ENCODE assay signal across 8 mouse cellular contexts in genomic region chr14:46884701-46885428, GRCm38 (mm10). TPM values are rescaled to one million over a fixed set of nuclear protein-coding genes. Genes with fewer than 3 reads are reported as not detected.
DNase-seq lines count a peak whose midpoint lies in the region; ATAC-seq and TF ChIP-seq lines count a peak whose summit lies in the region.

No protein-coding gene starts in this region.

- peak overlapping the region; percentile 76 for H3K4me3 ChIP-seq in forebrain, embryonic 10.5 days
- H3K4me3 ChIP-seq in heart, embryonic 12.5 days = peak overlapping the region; percentile 65
- H3K4me3 ChIP-seq in kidney, embryonic 16.5 days (ENCODE audit: low read length) = peak overlapping the region; percentile 73
- peak overlapping the region; percentile 72 for H3K4me3 ChIP-seq in liver, adult 2 months (ENCODE audit: insufficient read depth, low read depth, low read length)
- peak overlapping the region; percentile 55 for H3K4me3 ChIP-seq in neural tube, embryonic 12.5 days

- peaks cover 55% of the 10 kb centered on the region for H3K4me1 ChIP-seq in forebrain, embryonic 10.5 days
- peaks cover 43% of the 10 kb centered on the region for H3K4me1 ChIP-seq in heart, embryonic 12.5 days (replicated peaks)
- H3K4me1 ChIP-seq in kidney, embryonic 16.5 days (ENCODE audit: insufficient read depth, low read length) = peaks cover 24% of the 10 kb centered on the region
- peaks cover 4% of the 10 kb centered on the region for H3K4me1 ChIP-seq in liver, adult 2 months (ENCODE audit: control insufficient read depth, insufficient read depth, low read length)
- peaks cover 23% of the 10 kb centered on the region; the same call in 1 of the 2 replicates for H3K4me1 ChIP-seq in neural tube, embryonic 12.5 days

- H3K9me3 ChIP-seq in forebrain, embryonic 10.5 days = no peaks in the 10 kb centered on the region
- H3K9me3 ChIP-seq in heart, embryonic 12.5 days (replicated peaks) = no peaks in the 10 kb centered on the region
- H3K9me3 ChIP-seq in kidney, embryonic 16.5 days (ENCODE audit: low read length) = no peaks in the 10 kb centered on the region
- no peaks in the 10 kb centered on the region for H3K9me3 ChIP-seq in neural tube, embryonic 12.5 days

- peak; percentile 12 for DNase-seq in CD4-positive helper T cell, adult 2 months (ENCODE audit: low read depth, low spot score)
- DNase-seq in adrenal gland, postnatal 4 days (ENCODE audit: low spot score in 2 of 2) = peak; percentile 21 to 23
- peak; percentile 78 for DNase-seq in forebrain, embryonic 10.5 days (ENCODE audit: extremely low spot score, low spot score)
- no peak for DNase-seq in liver, adult 2 months (ENCODE audit: extremely low read depth, low read depth, low spot score)
- peak; percentile 38 for DNase-seq in thymus, postnatal 14 days

- H3K27ac ChIP-seq in forebrain, embryonic 10.5 days = peak overlapping the region; percentile 93
- H3K27ac ChIP-seq in heart, embryonic 12.5 days (ENCODE audit: poor library complexity, severe bottlenecking) = peak overlapping the region; percentile 97
- peak overlapping the region; percentile 85 for H3K27ac ChIP-seq in kidney, embryonic 16.5 days (ENCODE audit: low read length)
- H3K27ac ChIP-seq in liver, adult 2 months (replicated peaks; ENCODE audit: insufficient read depth, low read depth, low read length) = no peak overlapping the region
- 0 out of 2 replicates have a peak overlapping the region, but pooled peaks have one; percentile 42 for H3K27ac ChIP-seq in neural tube, embryonic 12.5 days

- no peak for TF ChIP-seq CTCF in liver, adult 2 months (IDR thresholded peaks at IDR 0.05; ENCODE audit: low read depth, low read length)

- 0 out of 2 replicates have a peak, but pooled peaks have one; percentile 18 for TF ChIP-seq POLR2A in liver, adult 2 months (IDR thresholded peaks at IDR 0.05; ENCODE audit: extremely low read depth, insufficient read depth, low read length)

- peak overlapping the region; percentile 91 for H3K9ac ChIP-seq in heart, embryonic 12.5 days
- peak overlapping the region; percentile 73 for H3K9ac ChIP-seq in kidney, embryonic 16.5 days (replicated peaks; ENCODE audit: low read length)
- H3K9ac ChIP-seq in liver, adult 2 months (ENCODE audit: low read depth, low read length) = peak overlapping the region; percentile 79
- peak overlapping the region; percentile 70 for H3K9ac ChIP-seq in neural tube, embryonic 12.5 days

- under 1% methylated on average over 49 of the region's 52 CpGs for WGBS in forebrain, embryonic 10.5 days
- under 1% methylated on average over 46 of the region's 52 CpGs for WGBS in heart, embryonic 12.5 days
- WGBS in kidney, embryonic 16.5 days = under 1% methylated on average over 40 of the region's 52 CpGs
- WGBS in liver, adult 2 months = under 1% methylated on average over 50 of the region's 52 CpGs
- WGBS in neural tube, embryonic 12.5 days = under 1% methylated on average over 52 of the region's 52 CpGs

- no peaks in the 10 kb centered on the region for H3K79me2 ChIP-seq in liver, adult 2 months (ENCODE audit: control insufficient read depth, insufficient read depth, low read length)

- H3K36me3 ChIP-seq in forebrain, embryonic 10.5 days (replicated peaks) = peaks cover 8% of the 10 kb centered on the region; the same call in 1 of the 2 replicates
- peaks cover 19% of the 10 kb centered on the region for H3K36me3 ChIP-seq in heart, embryonic 12.5 days
- no peaks in the 10 kb centered on the region for H3K36me3 ChIP-seq in kidney, embryonic 16.5 days (ENCODE audit: insufficient read depth, low read length)
- H3K36me3 ChIP-seq in liver, adult 2 months (ENCODE audit: control insufficient read depth, insufficient read depth, low read length) = no peaks in the 10 kb centered on the region
- H3K36me3 ChIP-seq in neural tube, embryonic 12.5 days = no peaks in the 10 kb centered on the region; the same call in 1 of the 2 replicates

- ATAC-seq in heart, embryonic 12.5 days (ENCODE audit: insufficient number of reproducible peaks, low FRiP score) = peak; percentile 12; the same call in 1 of the 2 replicates
- peak; percentile 47 for ATAC-seq in kidney, embryonic 16.5 days (ENCODE audit: low FRiP score, low TSS enrichment)
- peak; percentile 54 for ATAC-seq in neural tube, embryonic 12.5 days (ENCODE audit: low FRiP score, low read depth)

- H3K27me3 ChIP-seq in forebrain, embryonic 10.5 days (ENCODE audit: poor library complexity, severe bottlenecking) = peaks cover 25% of the 10 kb centered on the region
- no peaks in the 10 kb centered on the region for H3K27me3 ChIP-seq in heart, embryonic 12.5 days (replicated peaks)
- no peaks in the 10 kb centered on the region; the same call in 1 of the 2 replicates for H3K27me3 ChIP-seq in kidney, embryonic 16.5 days (ENCODE audit: insufficient read depth, low read length)
- no peaks in the 10 kb centered on the region for H3K27me3 ChIP-seq in liver, adult 2 months (ENCODE audit: control insufficient read depth, insufficient read depth, low read length)
- H3K27me3 ChIP-seq in neural tube, embryonic 12.5 days (replicated peaks) = peaks cover 7% of the 10 kb centered on the region

- H3K4me2 ChIP-seq in heart, embryonic 12.5 days = peak overlapping the region; percentile 88
- peak overlapping the region; percentile 98 for H3K4me2 ChIP-seq in kidney, embryonic 16.5 days (replicated peaks; ENCODE audit: low read depth, low read length)
- H3K4me2 ChIP-seq in neural tube, embryonic 12.5 days (replicated peaks) = peak overlapping the region; percentile 97

RNA-seq across cellular contexts. Expression of gene Samd4, which starts 2.2 kb away (rescaled TPM):
- 10 to 100 TPM; 20.5 to 24.6 TPM for total RNA-seq in adrenal gland, postnatal 4 days (2021)
- polyA plus RNA-seq in forebrain, embryonic 10.5 days (2016; fragmentation: Nextera tagmentation; extraction: Ambion mirVana) = 3.4 and 3.7 TPM in 2 replicates
- 16.5 and 17.9 TPM in 2 replicates for polyA plus RNA-seq in heart, embryonic 12.5 days (2016; fragmentation: Nextera tagmentation; extraction: Ambion mirVana)
- polyA plus RNA-seq in kidney, embryonic 16.5 days (2015; fragmentation: Nextera tagmentation; extraction: Ambion mirVana) = 4.6 and 5.4 TPM in 2 replicates
- 1.6 and 3.0 TPM in 2 replicates for total RNA-seq in liver, adult 2 months (2014; rRNA removed)
- polyA plus RNA-seq in liver, adult 2 months (2012; rRNA removed) = 0.77 and 1.6 TPM in 2 replicates
- polyA plus RNA-seq in neural tube, embryonic 12.5 days (2016; fragmentation: Nextera tagmentation; extraction: Ambion mirVana) = 3.9 and 4.7 TPM in 2 replicates

RNA-seq across cellular contexts. Expression of gene Cgrrf1, which starts 52.9 kb away (rescaled TPM):
- 10 to 100 TPM; 34.9 to 36.8 TPM for total RNA-seq in adrenal gland, postnatal 4 days (2021)
- 34.5 and 35.8 TPM in 2 replicates for polyA plus RNA-seq in forebrain, embryonic 10.5 days (2016; fragmentation: Nextera tagmentation; extraction: Ambion mirVana)
- polyA plus RNA-seq in heart, embryonic 12.5 days (2016; fragmentation: Nextera tagmentation; extraction: Ambion mirVana) = 26.3 and 26.8 TPM in 2 replicates
- 27.4 and 32.0 TPM in 2 replicates for polyA plus RNA-seq in kidney, embryonic 16.5 days (2015; fragmentation: Nextera tagmentation; extraction: Ambion mirVana)
- total RNA-seq in liver, adult 2 months (2014; rRNA removed) = 54.1 and 63.8 TPM in 2 replicates
- 27.8 and 32.1 TPM in 2 replicates for polyA plus RNA-seq in liver, adult 2 months (2012; rRNA removed)
- polyA plus RNA-seq in neural tube, embryonic 12.5 days (2016; fragmentation: Nextera tagmentation; extraction: Ambion mirVana) = 23.2 and 28.2 TPM in 2 replicates
